8 mouse cellular contexts compared by ENCODE assay signal in genomic region chr17:5934554-5935324, GRCm38 (mm10). TPM values are rescaled to one million over a fixed set of nuclear protein-coding genes. Genes with fewer than 3 reads are reported as not detected.
DNase-seq lines count a peak whose midpoint lies in the region; ATAC-seq and TF ChIP-seq lines count a peak whose summit lies in the region.

No protein-coding gene starts in this region.

- H3K4me1 ChIP-seq in cortical plate, adult 2 months (ENCODE audit: control insufficient read depth, insufficient read depth, low read length) = peaks cover 3% of the 10 kb centered on the region; the same call in 1 of the 2 replicates
- H3K4me1 ChIP-seq in intestine, embryonic 15.5 days (replicated peaks) = 0 out of 2 replicates have a peak, but pooled peaks cover 9% of the 10 kb centered on the region
- peaks cover 0 to 12% of the 10 kb centered on the region in 2 experiments; a peak in 2 of 4 replicates for H3K4me1 ChIP-seq in liver, embryonic 14.5 days (replicated peaks; ENCODE audit: control insufficient read depth in 2 of 2, insufficient read depth in 2 of 2, low read length in 1 of 2)
- peaks cover 15% of the 10 kb centered on the region for H3K4me1 ChIP-seq in stomach, embryonic 16.5 days (ENCODE audit: control insufficient read depth, insufficient read depth, low read length)

- H3K27me3 ChIP-seq in intestine, embryonic 15.5 days (replicated peaks) = no peaks in the 10 kb centered on the region
- H3K27me3 ChIP-seq in liver, embryonic 14.5 days (ENCODE audit: control insufficient read depth, insufficient read depth, low read length) = no peaks in the 10 kb centered on the region; the same call in 1 of the 2 replicates
- H3K27me3 ChIP-seq in stomach, embryonic 16.5 days (ENCODE audit: control insufficient read depth, insufficient read depth, low read length) = no peaks in the 10 kb centered on the region

- H3K4me2 ChIP-seq in intestine, embryonic 15.5 days (replicated peaks) = peak overlapping the region; percentile 81
- peak overlapping the region; percentile 62 for H3K4me2 ChIP-seq in liver, embryonic 14.5 days (ENCODE audit: low read depth)
- peak overlapping the region; percentile 61 for H3K4me2 ChIP-seq in stomach, embryonic 16.5 days (ENCODE audit: low read depth, low read length)

- no peak for TF ChIP-seq CTCF in cortical plate, adult 2 months (IDR thresholded peaks at IDR 0.05; ENCODE audit: extremely low read depth, insufficient read depth, low read length)
- TF ChIP-seq CTCF in liver, embryonic 14.5 days (IDR thresholded peaks at IDR 0.05; ENCODE audit: low read depth) = no peak

- intact Hi-C loops in gastrocnemius, postnatal 36 days (cut with DNase I) = no loop called here

- no peak overlapping the region for H3K27ac ChIP-seq in cortical plate, adult 2 months (ENCODE audit: insufficient read depth, low read length)
- peak overlapping the region; percentile 63; the same call in 1 of the 2 replicates for H3K27ac ChIP-seq in intestine, embryonic 15.5 days
- no peak overlapping the region for H3K27ac ChIP-seq in liver, embryonic 14.5 days
- H3K27ac ChIP-seq in stomach, embryonic 16.5 days (ENCODE audit: low read length) = 0 out of 2 replicates have a peak overlapping the region, but pooled peaks have one; percentile 28

- peak overlapping the region; percentile 54 for H3K9ac ChIP-seq in intestine, embryonic 15.5 days
- H3K9ac ChIP-seq in liver, embryonic 14.5 days (replicated peaks) = peak overlapping the region; percentile 21; the same call in 1 of the 2 replicates
- H3K9ac ChIP-seq in stomach, embryonic 16.5 days (ENCODE audit: low read length) = peak overlapping the region; percentile 58

- peak; percentile 96 for ATAC-seq in intestine, embryonic 15.5 days
- ATAC-seq in liver, embryonic 14.5 days (ENCODE audit: insufficient read depth) = peak; percentile 91
- ATAC-seq in stomach, embryonic 16.5 days (ENCODE audit: insufficient read depth, low FRiP score) = peak; percentile 95

- WGBS in intestine, embryonic 15.5 days = under 1% methylated on average over 30 of the region's 30 CpGs
- WGBS in liver, embryonic 14.5 days (ENCODE audit: insufficient replicate concordance) = 1% methylated on average over 30 of the region's 30 CpGs
- WGBS in stomach, embryonic 16.5 days = 1% methylated on average over 30 of the region's 30 CpGs

- no peak for TF ChIP-seq EP300 in liver, embryonic 14.5 days (IDR thresholded peaks at IDR 0.05; ENCODE audit: low read depth)

- no peaks in the 10 kb centered on the region for H3K9me3 ChIP-seq in intestine, embryonic 15.5 days
- H3K9me3 ChIP-seq in liver, embryonic 14.5 days (ENCODE audit: control insufficient read depth, low read length) = no peaks in the 10 kb centered on the region
- no peaks in the 10 kb centered on the region for H3K9me3 ChIP-seq in stomach, embryonic 16.5 days (replicated peaks; ENCODE audit: control insufficient read depth, low read length)

- TF ChIP-seq POLR2A in cortical plate, adult 2 months (IDR thresholded peaks at IDR 0.05; ENCODE audit: extremely low read depth, insufficient read depth, low read length) = no peak

- peak overlapping the region; percentile 33 for H3K4me3 ChIP-seq in cortical plate, adult 2 months (ENCODE audit: insufficient read depth, low read length)
- peak overlapping the region; percentile 33 for H3K4me3 ChIP-seq in intestine, embryonic 15.5 days (replicated peaks)
- peak overlapping the region; percentile 30 to 52 for H3K4me3 ChIP-seq in liver, embryonic 14.5 days (ENCODE audit: insufficient read depth in 1 of 2, low read depth in 2 of 2, low read length in 2 of 2)
- H3K4me3 ChIP-seq in stomach, embryonic 16.5 days (replicated peaks; ENCODE audit: low read length) = peak overlapping the region; percentile 40

- DNase-seq in urinary bladder, adult 18-20 months (ENCODE audit: low spot score in 2 of 2) = peak; percentile 80 to 81
- no peak for DNase-seq in urinary bladder, postnatal 10 days (ENCODE audit: low spot score)
- DNase-seq in gastrocnemius, postnatal 36 days = peak; percentile 62 to 70
- DNase-seq in liver, embryonic 14.5 days (ENCODE audit: low read depth in 3 of 3, low spot score in 3 of 3) = peak; percentile 54 to 78 (median 54)
- DNase-seq in naive thymus-derived CD4-positive, alpha-beta T cell, adult 2 months (ENCODE audit: low read depth) = peak; percentile 83

- H3K36me3 ChIP-seq in intestine, embryonic 15.5 days = peaks cover 3% of the 10 kb centered on the region
- no peaks in the 10 kb centered on the region for H3K36me3 ChIP-seq in liver, embryonic 14.5 days (replicated peaks; ENCODE audit: control insufficient read depth, insufficient read depth, low read depth)
- no peaks in the 10 kb centered on the region for H3K36me3 ChIP-seq in stomach, embryonic 16.5 days (ENCODE audit: control insufficient read depth, insufficient read depth, low read length)

RNA-seq across cellular contexts. Expression of gene Synj2, which starts 6.3 kb away (rescaled TPM):
- 37.7 and 39.6 TPM in 2 replicates for polyA plus RNA-seq in cortical plate, adult 2 months (2012; rRNA removed)
- 10 to 100 TPM; 27.2 to 47.5 TPM for total RNA-seq in gastrocnemius, postnatal 36 days (2021)
- 4.8 and 4.9 TPM in 2 replicates for polyA plus RNA-seq in intestine, embryonic 15.5 days (2015; fragmentation: Nextera tagmentation; extraction: Ambion mirVana)
- 1.3 and 1.9 TPM in 2 replicates for polyA plus RNA-seq in liver, embryonic 14.5 days (2012; rRNA removed)
- polyA plus RNA-seq in liver, embryonic 14.5 days (2014; fragmentation: Nextera tagmentation; extraction: Ambion mirVana) = 1.6 TPM in 2 replicates
- polyA plus RNA-seq in stomach, embryonic 16.5 days (2015; fragmentation: Nextera tagmentation; extraction: Ambion mirVana) = 6.4 and 6.7 TPM in 2 replicates

Comparison
In these comparisons a context has a peak if more than half of its experiments do, and no peak if none do; other contexts are left out.
1. H3K27ac ChIP-seq: peak in intestine, embryonic 15.5 days (single experiment) and stomach, embryonic 16.5 days (single experiment); none in cortical plate, adult 2 months (single experiment) and liver, embryonic 14.5 days (single experiment).
2. Peak in every context shown above with its lines, with median percentiles within 50 percentile points of each other: H3K4me3 ChIP-seq, ATAC-seq, H3K4me2 ChIP-seq and H3K9ac ChIP-seq.